Mouse (Mus musculus): ENCODE results near the gene Gm17067.
"Not testable (repeated sequence)": the region's sequence is repeated elsewhere in the genome, so short reads cannot be mapped to it uniquely, and the experiment has no call there.

- not testable (repeated sequence) for TF ChIP-seq MXI1 (IDR thresholded peaks at IDR 0.05; ENCODE audit: low read depth, low read length); POLR2A (IDR thresholded peaks at IDR 0.05; ENCODE audit: low read depth, low read length); ZC3H11A (IDR thresholded peaks at IDR 0.05; ENCODE audit: low read depth, low read length); MYC (IDR thresholded peaks at IDR 0.05; ENCODE audit: low read depth, low read length); KAT2A (IDR thresholded peaks at IDR 0.05; ENCODE audit: insufficient replicate concordance, low read length); MAZ (IDR thresholded peaks at IDR 0.05; ENCODE audit: low read depth, low read length); GABPA (IDR thresholded peaks at IDR 0.05; ENCODE audit: insufficient replicate concordance, low read depth, low read length)
- TF ChIP-seq CTCF (conservative IDR thresholded peaks at IDR 0.05 in 1 of 2, IDR thresholded peaks at IDR 0.05 in 1 of 2; ENCODE audit: low read depth in 2 of 2, low read length in 2 of 2), result peak in 1 of 2 experiments; percentile 38; a peak in 2 of 4 replicates
Observed at GRCm38 (mm10) chr7:42660140-42660539, 66.7 kb downstream of the Gm17067 start.
